Mouse (Mus musculus): Measurements from ENCODE around the gene Tex52.

GRCm38 (mm10) chr6:128418076-128418475, 42.8 kb downstream of the Tex52 start:
- TF ChIP-seq CTCF (IDR thresholded peaks at IDR 0.05; ENCODE audit: control insufficient read depth, insufficient read depth, insufficient read length) (no peak), CEBPB (IDR thresholded peaks at IDR 0.05; ENCODE audit: low read depth) (no peak), MYOG (IDR thresholded peaks at IDR 0.05; ENCODE audit: control insufficient read depth, extremely low read depth, insufficient read length) (no peak), USF1 (IDR thresholded peaks at IDR 0.05; ENCODE audit: low read depth) (no peak)
